Mouse (Mus musculus) myocyte (in vitro differentiated cells): ENCODE measurements around the gene Kcnd3. TPM values are rescaled to one million over a fixed set of nuclear protein-coding genes. Genes with fewer than 3 reads are reported as not detected.

Source experiments
- H3K27me3 ChIP-seq: one replicate; pipeline ENCODE4 v1.6.1; 2011; ENCODE audit not compliant: control insufficient read depth, insufficient read depth, insufficient read length
- H3K36me3 ChIP-seq: one replicate; pipeline ENCODE4 v1.6.1; 2011; ENCODE audit not compliant: control insufficient read depth, insufficient read depth
- H3K4me2 ChIP-seq: one replicate; pipeline ENCODE4 v1.6.1; 2011; ENCODE audit warnings: low read depth, control low read depth
- H3K4me3 ChIP-seq: one replicate; pipeline ENCODE4 v1.5.1; 2011; ENCODE audit warnings: mild to moderate bottlenecking, control low read depth, moderate library complexity
- H3K79me2 ChIP-seq: one replicate; pipeline ENCODE4 v1.6.1; 2011; ENCODE audit not compliant: control insufficient read depth, insufficient read depth
- H3ac ChIP-seq: one replicate; pipeline ENCODE4 v1.6.1; 2011; ENCODE audit not compliant: control insufficient read depth, insufficient read length
- CEBPB ChIP-seq: IDR thresholded peaks from 2 replicates; pipeline ENCODE4 v1.6.1; 2011; ENCODE audit warnings: mild to moderate bottlenecking, moderate library complexity; ENCODE audit not compliant: poor library complexity, insufficient read depth, severe bottlenecking
- E2F4 ChIP-seq: IDR thresholded peaks from one replicate; pipeline ENCODE4 v1.6.1; 2011; ENCODE audit warnings: mild to moderate bottlenecking, control low read depth, moderate library complexity; ENCODE audit not compliant: insufficient read depth
- MAX ChIP-seq: IDR thresholded peaks from one replicate; pipeline ENCODE4 v1.6.1; 2011; ENCODE audit warnings: low read depth, mild to moderate bottlenecking, control low read depth
- MYOD1 ChIP-seq, 3 experiments: IDR thresholded peaks; one replicate each; pipeline ENCODE4 v1.6.1; 2011; ENCODE audit warnings: control low read depth in 2 of 3, low read depth in 2 of 3, mild to moderate bottlenecking in 2 of 3, moderate library complexity in 1 of 3; ENCODE audit not compliant: insufficient read length in 2 of 3, control insufficient read depth in 1 of 3
- MYOG ChIP-seq, 3 experiments: IDR thresholded peaks; one replicate each; pipeline ENCODE4 v1.6.1; 2011; ENCODE audit warnings: control low read depth in 2 of 3, low read depth in 2 of 3, mild to moderate bottlenecking in 2 of 3; ENCODE audit not compliant: insufficient read length in 2 of 3, control insufficient read depth in 1 of 3, insufficient read depth in 1 of 3
- POLR2A ChIP-seq: IDR thresholded peaks from one replicate; pipeline ENCODE4 v1.6.1; 2011; ENCODE audit warnings: low read depth, mild to moderate bottlenecking, control low read depth, moderate library complexity; ENCODE audit not compliant: insufficient read length
- POLR2AphosphoS2 ChIP-seq: IDR thresholded peaks from one replicate; pipeline ENCODE4 v1.6.1; 2011; ENCODE audit warnings: low read depth, control low read depth; ENCODE audit not compliant: insufficient read length
- REST ChIP-seq: IDR thresholded peaks from one replicate; pipeline ENCODE4 v1.6.1; 2011; ENCODE audit warnings: mild to moderate bottlenecking, control low read depth, moderate library complexity; ENCODE audit not compliant: insufficient read depth, insufficient read length
- SRF ChIP-seq: IDR thresholded peaks from one replicate; pipeline ENCODE4 v1.6.1; 2011; ENCODE audit warnings: low read depth; ENCODE audit not compliant: control insufficient read depth, insufficient read length
- TCF12 ChIP-seq: IDR thresholded peaks from one replicate; pipeline ENCODE4 v1.6.1; 2011; ENCODE audit warnings: mild to moderate bottlenecking, control low read depth; ENCODE audit not compliant: poor library complexity, insufficient read depth, severe bottlenecking
- TCF3 ChIP-seq: IDR thresholded peaks from one replicate; pipeline ENCODE4 v1.6.1; 2011; ENCODE audit warnings: low read depth, control low read depth; ENCODE audit not compliant: insufficient read length
- USF1 ChIP-seq: IDR thresholded peaks from one replicate; pipeline ENCODE4 v1.6.1; 2011; ENCODE audit warnings: low read depth, mild to moderate bottlenecking, control low read depth, moderate library complexity
- polyA plus RNA-seq: library from polyadenylated mRNA; unstranded; fragments of >200 nt; fragmentation: generic; extraction: Trizol; gene quantifications from one replicate; pipeline ENCODE4 v1.2.1, GENCODE M21; 2012; ENCODE audit warnings: missing spikeins

The Kcnd3 gene
- polyA plus RNA-seq, 1 experiment = not detected

- Histone ChIP-seq H3K4me2 (no peak overlapping the region), H3K36me3 (no peaks in the 10 kb centered on the region), H3ac (no peak overlapping the region), H3K79me2 (no peaks in the 10 kb centered on the region), H3K4me3 (no peak overlapping the region), H3K27me3 (peaks cover 28% of the 10 kb centered on the region)
- TF ChIP-seq POLR2A (no peak), CEBPB (no peak), E2F4 (no peak), REST (no peak), MYOD1 (IDR thresholded peaks at IDR 0.05; ENCODE audit: control insufficient read depth in 1 of 3, insufficient read length in 2 of 3, low read depth in 2 of 3) (no peak), TCF3 (no peak), SRF (no peak), MAX (no peak), USF1 (no peak), TCF12 (no peak), MYOG (IDR thresholded peaks at IDR 0.05; ENCODE audit: control insufficient read depth in 1 of 3, insufficient read depth in 1 of 3, insufficient read length in 2 of 3, low read depth in 2 of 3) (no peak), POLR2AphosphoS2 (no peak)
Measured at GRCm38 (mm10) chr3:105453214-105453950, 1.3 kb downstream of the Kcnd3 start.

GRCm38 (mm10) chr3:105457657-105458056 is 5.5 kb downstream of the Kcnd3 start:
- no peak overlapping the region for H3K4me3 ChIP-seq
- H3K27me3 ChIP-seq = peaks cover 10% of the 10 kb centered on the region
- H3K36me3 ChIP-seq = no peaks in the 10 kb centered on the region
- no peak overlapping the region for H3K4me2 ChIP-seq
- H3K79me2 ChIP-seq = no peaks in the 10 kb centered on the region
- H3ac ChIP-seq = no peak overlapping the region
- TF ChIP-seq MAX (no peak), MYOD1 (IDR thresholded peaks at IDR 0.05; ENCODE audit: control insufficient read depth in 1 of 3, insufficient read length in 2 of 3, low read depth in 2 of 3) (no peak), MYOG (IDR thresholded peaks at IDR 0.05; ENCODE audit: control insufficient read depth in 1 of 3, insufficient read depth in 1 of 3, insufficient read length in 2 of 3, low read depth in 2 of 3) (no peak), TCF3 (no peak), USF1 (no peak), REST (no peak), CEBPB (no peak), POLR2A (no peak), POLR2AphosphoS2 (no peak), TCF12 (no peak), SRF (no peak), E2F4 (no peak)

GRCm38 (mm10) chr3:105466538-105466937 is 14.4 kb downstream of the Kcnd3 start:
- Histone ChIP-seq H3K79me2 (no peaks in the 10 kb centered on the region), H3K4me2 (no peak overlapping the region), H3K27me3 (no peaks in the 10 kb centered on the region), H3K4me3 (no peak overlapping the region), H3ac (no peak overlapping the region), H3K36me3 (no peaks in the 10 kb centered on the region)
- TF ChIP-seq TCF12 = no peak
- no peak for TF ChIP-seq SRF
- TF ChIP-seq REST = no peak
- TF ChIP-seq CEBPB = no peak
- TF ChIP-seq TCF3 = no peak

GRCm38 (mm10) chr3:105472564-105472963 is 20.4 kb downstream of the Kcnd3 start:
- no peaks in the 10 kb centered on the region for H3K27me3 ChIP-seq
- H3K79me2 ChIP-seq = no peaks in the 10 kb centered on the region
- no peak for TF ChIP-seq MAX
- TF ChIP-seq MYOG (IDR thresholded peaks at IDR 0.05; ENCODE audit: control insufficient read depth in 1 of 3, insufficient read depth in 1 of 3, insufficient read length in 2 of 3, low read depth in 2 of 3) = no peak
- TF ChIP-seq TCF12 = no peak
- no peak for TF ChIP-seq TCF3
- no peak for TF ChIP-seq POLR2AphosphoS2
- no peak for TF ChIP-seq REST
- no peak for TF ChIP-seq E2F4
- H3K36me3 ChIP-seq = no peaks in the 10 kb centered on the region
- H3K4me2 ChIP-seq = no peak overlapping the region
- no peak overlapping the region for H3K4me3 ChIP-seq
- no peak overlapping the region for H3ac ChIP-seq

- no peak overlapping the region for H3K4me3 ChIP-seq
- H3K4me2 ChIP-seq = no peak overlapping the region
- no peaks in the 10 kb centered on the region for H3K36me3 ChIP-seq
- no peaks in the 10 kb centered on the region for H3K79me2 ChIP-seq
- TF ChIP-seq USF1 = no peak
- H3K27me3 ChIP-seq = no peaks in the 10 kb centered on the region
- no peak overlapping the region for H3ac ChIP-seq
Measured at GRCm38 (mm10) chr3:105476408-105476807, 24.3 kb downstream of the Kcnd3 start.
